Mouse (Mus musculus): ENCODE measurements at regions not wholly inside any gene's neighbourhood (a gene's known extent, or its start where the extent isn't known, plus 50 kb on each side); places are given as distances from the start of the nearest gene placed in this dataset.

DNA sequence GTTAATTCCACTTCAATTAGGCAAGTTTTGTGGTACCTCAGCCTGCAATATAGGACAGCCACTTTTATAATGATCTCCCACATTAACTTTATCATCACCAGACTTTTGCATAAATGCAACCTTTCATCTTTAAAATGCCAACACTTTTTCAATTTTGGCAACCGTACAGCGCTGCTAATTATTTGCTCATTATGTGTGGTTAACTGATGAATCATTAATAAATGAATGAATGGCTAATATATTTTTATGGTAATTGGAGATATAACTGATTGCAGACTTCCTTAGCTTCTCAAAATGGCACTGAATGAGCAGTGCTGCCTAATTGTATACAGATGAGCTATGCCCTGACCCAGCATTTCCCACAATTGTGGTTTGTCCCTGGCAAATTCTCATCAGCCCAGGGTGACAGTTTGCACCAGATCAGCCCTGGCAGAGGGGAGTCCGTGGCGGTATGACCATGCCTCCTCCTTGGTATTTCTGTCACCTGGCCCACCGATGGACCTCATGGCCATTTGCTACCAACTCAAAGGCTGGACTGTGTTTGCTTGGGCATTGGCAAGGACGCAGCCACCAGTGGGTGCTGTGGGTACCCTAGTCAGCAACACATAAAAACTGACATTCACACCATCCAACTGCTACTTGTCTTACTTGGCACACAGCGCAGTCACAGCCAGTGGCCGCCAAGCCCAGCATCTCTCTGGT, 173.7 kb upstream of the Lmo4 start:
- no peak for DNase-seq (ENCODE audit: low read depth)

DNA sequence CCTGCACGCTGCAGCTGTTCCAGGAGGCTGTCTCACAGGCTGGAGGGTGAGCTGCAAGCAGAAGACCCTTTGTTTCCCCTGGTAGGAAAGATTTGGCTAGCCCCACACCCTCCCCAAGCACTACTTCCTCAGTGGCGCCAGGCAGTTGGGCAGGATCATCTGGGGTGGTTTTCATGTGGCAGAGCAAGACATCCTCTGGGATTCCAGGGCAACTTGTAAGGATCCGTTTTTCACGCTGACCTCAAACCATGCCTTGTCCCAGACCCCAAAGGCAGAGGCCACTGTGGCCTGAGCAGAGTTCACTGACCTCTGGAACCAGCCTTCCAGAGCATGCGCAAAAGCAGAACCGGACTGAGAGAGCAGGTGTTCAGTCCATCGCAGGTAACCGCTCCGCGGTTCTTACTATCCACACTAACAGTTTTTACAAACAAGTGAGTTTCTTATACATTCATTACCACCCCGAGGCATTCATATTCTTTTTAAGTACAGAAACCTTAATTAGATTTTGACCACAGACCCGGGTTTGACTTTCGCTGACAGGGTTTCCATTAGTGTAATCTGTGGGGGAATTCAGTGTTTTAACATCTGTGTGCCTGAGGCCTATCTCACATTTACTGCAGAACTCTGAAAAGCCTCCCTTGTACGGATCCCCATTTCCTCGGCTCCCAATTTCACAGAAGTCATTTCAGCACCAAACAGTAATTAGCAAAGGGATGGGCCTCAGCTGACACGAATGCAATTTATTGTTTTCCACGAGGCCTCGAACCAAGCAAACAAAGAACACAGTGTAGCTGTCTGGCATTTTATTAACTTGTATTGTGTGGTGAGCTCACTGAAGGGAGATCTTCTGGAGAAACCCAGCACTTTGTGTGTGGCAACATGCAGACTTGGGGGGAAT, 172.9 kb upstream of the Lmo4 start:
- no peak for DNase-seq (ENCODE audit: low read depth)

DNA sequence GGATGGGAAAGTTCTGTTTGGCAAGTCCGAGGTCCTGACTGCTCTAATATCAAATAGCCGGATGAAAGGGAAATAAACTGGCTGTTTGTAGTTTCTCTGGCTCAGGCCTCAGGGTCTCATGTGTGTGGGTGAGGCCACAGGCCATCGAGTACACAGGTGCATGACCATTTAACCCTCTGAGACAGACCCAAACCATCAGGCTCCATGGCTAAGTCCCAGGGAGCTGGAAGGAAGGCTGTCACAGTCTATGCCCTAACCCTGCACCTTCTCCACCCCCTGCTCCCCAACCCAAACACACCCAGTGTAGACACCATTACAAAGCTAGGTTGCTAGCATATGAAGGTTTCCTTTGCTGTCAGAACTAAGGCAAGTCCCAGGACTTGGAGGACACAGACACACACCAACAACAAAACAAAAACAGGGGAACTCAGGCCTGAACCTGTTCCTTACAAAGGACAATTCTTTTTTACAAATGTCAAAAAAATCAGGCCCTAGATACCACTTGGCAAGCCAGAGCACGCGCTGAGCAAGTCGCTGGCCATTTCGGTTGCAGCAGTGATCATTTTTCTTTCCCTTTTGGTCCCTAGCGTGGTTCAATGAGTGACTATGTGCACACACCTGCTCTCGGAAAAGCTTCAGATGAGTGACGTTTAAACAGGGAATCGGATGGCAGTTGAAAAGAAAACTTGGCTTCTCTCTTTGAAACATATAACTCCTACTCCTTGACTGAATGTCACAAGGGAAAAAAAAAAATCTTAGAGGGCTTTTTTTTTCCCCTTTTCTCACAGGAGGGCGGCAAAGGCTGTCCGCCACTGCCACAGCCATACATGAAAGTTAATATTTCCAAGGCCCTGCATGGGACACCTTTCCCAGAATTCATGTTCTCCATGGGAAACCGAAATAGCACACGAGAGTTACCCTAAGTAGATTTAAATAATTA, 171.7 kb upstream of the Lmo4 start:
- DNase-seq (ENCODE audit: low read depth): no peak

DNA sequence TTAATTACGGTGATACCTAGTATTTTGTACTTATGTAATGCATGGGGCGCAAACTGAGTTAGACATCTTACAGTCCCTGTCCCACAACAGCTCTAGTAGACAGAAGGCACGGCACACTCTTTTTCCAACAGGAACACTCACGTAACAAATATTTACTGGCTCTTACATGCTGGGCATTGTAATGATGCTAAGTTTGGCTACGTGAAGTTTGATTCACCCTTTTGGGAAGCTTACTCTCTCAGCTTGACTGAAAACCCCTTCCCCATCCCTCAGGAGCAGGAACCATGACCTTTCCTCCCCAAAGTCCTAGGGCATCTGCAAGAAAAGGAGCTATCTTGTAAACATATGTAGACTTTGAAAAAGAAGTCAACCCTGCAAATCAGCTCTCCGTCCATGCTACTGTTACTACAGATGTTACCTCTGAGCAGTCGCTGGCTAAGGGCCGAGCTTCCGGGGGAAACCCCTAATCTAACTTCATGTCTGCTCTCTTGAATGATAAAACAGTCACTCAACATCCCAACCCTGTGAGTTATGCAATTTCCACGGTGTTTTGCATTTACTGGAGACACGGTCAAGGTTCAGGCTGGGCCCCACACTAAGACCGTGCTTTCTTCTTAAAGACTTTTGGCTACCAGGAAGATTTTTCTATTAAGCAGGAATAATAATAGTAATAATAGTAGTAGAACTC, 170.8 kb upstream of the Lmo4 start:
- DNase-seq (ENCODE audit: low read depth): no peak

DNA sequence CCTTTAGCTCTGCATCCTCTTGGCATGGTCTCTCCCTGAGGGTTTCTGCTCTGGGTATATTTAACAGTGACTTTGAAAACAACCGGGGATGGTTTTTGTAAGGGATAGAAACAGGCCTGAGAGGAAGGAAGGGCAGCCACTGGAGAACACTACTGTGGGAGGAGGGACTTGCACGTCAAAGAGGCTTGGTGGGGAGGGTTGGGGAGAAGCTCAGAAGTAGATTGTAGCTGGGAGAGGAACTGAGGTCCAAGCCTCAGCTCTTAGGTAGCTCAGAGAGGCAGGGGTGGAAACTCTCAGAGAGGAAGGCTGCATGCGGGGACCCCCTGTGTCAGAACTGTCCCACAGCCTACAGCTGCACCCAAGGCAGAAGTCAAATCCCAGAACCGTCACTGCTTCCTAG, 163.3 kb upstream of the Lmo4 start:
- no peak for DNase-seq (ENCODE audit: low read depth)

DNA sequence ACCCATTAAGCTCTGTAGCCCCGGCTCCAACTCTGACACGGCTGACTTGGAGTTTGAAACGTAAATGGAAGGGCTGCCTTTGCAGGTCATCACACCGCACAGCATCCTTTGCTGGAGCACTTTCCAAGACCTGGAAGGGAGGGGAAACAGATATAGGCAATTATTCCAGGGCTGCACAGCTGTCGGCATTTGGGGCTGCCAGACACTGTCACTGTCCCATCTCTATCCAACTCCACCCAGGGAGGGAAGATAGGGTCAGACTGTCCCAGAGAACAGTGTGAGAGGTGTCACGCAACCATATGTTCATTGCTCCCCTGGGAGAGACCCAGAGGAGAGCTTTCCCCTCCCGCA, 162.7 kb upstream of the Lmo4 start:
- no peak for DNase-seq (ENCODE audit: low read depth)

DNA sequence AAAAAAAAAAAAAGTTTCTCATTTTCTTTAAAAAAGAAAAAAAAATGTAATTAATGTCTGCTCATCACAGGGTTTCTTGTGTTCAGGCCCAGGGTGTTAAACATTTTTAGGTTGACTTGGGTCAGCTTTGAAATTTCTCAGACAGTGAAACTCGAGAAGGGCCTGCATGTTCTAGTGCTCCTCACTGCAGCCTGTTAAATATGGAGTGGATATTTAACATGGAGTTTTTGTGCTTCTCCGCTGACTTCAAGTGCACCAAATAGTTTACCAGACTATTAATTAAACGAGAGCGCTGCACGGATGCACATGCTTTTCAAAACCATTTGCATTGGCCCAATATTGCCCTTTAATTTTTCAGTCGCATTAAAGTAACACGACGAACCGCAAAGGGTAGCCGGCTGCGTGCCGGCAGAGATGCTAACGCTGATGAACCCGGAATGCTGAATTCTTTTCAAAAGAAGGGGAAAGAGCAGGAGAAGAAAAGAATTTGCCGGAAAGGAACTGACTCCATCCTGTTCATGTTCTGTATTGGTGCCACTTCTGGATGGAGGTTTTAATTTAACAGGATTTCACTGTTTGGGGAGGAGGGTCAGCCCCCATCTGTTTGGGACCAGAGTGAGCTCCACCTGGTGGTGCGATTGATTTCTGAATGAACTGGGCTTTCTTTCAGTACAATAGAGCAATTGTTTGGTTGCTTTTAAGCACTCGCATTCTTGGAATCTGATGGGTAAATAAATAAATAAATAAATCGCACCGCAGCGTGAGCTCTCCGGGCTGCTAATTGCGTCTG, 162.2 kb upstream of the Lmo4 start:
- no peak for DNase-seq (ENCODE audit: low read depth)

DNA sequence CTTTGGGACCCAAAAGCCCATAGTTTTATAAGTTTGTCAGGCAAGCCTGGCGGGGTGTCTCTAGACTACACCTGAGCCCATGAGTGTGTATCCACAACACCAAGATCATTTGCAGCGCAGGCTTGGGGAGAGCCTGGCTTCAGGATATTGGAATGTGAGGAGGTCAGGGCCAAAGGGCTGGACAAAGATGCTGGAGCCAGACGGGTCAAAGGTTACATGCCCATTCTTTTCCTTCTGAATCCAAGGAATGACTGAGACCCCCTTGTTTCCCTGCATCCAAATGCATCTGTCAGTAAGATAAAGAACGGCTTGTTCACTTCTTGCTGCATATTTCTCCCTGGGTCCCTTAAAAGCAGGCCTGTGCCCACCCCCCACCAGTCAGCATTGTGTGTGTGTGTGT, 160.9 kb upstream of the Lmo4 start:
- DNase-seq (ENCODE audit: low read depth): no peak

DNA sequence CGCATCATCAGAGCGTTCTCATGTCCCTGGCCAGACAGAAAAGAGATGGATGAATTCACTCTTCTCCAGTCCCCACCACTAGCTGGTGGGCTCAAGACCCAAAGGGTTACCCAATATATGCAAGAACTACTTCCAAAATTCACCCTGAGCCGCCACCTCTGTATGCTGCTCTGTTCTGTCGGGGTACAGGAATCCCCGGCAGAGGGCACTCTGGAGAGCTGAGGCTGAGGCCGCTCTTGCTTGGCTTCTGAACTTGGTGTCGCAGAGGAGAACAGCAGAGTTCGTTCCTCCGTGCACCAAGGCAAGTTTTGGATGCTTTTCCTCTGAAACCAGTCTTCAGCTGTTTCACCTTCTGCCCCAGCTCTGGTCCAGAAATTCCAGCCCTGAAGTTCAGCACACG, 157.5 kb upstream of the Lmo4 start:
- DNase-seq (ENCODE audit: low read depth): peak; percentile 46

DNA sequence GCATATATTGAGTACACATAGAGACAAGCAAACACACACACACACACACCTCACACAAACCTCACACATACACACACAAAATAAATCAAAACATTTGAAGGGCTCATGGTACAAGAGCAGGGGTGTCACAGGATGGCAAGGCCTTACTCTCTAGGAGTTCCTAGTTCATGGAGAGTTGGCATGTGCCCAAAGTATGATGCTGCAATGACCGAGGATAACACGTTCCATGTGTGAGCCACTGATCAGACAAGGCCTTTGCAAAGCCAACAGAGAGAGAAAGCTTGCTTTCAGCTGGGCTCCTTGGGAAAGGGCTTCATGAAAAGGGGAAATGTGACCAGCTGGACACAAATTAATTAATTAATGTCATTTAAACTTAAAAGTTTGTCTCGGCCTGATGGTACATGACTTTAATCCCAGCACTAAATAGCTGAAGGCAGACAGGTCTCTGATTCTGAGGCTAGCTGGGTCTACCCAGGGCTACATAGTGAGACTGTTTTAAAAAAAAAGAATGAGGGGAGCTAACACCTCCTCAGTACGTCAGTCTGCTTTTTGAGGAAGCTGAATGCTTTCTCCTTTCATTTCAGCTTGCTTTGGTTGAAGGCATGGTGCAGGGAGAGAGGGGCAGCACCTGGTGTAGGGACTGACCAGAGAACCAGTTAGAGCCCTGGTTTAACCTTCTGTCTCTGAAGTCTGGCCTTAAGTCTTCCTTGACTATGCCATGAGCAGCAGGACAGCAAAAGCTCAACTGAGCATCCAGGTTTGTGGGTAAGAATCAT, 156.4 kb upstream of the Lmo4 start:
- no peak for DNase-seq (ENCODE audit: low read depth)

DNA sequence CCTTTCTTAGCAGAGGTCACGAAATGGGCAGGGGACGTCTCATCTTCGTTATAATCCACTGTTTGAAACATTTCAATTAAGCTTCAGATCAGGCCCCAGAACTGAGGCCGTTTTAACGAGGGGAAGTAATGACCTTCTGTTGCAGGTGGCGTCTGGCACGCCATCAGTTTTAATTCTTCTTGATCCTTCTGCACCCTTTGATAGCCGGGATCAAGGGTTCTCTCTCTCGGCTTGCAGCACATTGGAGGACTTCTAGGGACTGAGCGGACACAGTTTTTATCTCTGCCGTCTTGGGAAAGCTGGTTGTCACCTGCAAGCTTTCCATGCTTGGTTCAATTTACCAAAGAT, 151.9 kb upstream of the Lmo4 start:
- no peak for DNase-seq (ENCODE audit: low read depth)

DNA sequence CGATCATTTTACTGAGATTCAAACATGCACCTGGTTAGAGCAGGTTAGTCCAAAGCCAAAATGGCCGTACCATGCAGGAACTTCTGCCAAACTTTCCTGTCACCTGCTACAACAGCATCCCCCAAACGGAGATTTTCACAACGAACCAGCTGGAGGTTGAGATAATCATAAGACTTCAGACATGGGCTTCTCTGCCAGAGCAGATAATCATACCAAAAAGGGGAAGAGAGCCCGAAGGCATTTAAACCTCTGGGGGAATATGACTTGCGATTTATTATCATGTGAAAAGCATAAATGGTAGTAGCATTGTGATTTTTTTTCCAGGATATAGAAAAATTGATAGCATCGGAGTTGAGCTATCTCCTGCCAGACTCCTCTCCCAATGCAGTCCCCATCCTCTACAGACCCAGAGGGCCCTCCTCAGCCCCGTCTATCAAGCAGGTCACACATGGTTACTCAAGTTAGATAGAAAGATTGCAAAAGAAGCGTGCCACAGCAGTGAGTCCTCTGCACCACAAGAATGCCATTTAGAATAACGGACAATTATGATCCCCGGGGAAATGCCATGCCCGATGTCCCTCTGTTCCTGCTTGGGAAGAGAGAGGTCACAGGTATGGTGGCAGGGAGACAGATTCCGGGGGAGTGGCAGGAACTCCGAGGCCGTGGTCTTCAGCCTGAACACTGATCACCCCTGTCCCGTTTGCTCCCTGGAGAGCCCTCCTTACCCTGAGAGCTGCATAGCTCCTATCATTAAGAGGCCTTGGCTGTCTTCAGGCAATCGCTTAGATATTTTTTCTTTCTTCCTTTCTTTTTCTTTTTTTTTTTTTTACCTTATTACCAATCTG, 151.3 kb upstream of the Lmo4 start:
- no peak for DNase-seq (ENCODE audit: low read depth)

DNA sequence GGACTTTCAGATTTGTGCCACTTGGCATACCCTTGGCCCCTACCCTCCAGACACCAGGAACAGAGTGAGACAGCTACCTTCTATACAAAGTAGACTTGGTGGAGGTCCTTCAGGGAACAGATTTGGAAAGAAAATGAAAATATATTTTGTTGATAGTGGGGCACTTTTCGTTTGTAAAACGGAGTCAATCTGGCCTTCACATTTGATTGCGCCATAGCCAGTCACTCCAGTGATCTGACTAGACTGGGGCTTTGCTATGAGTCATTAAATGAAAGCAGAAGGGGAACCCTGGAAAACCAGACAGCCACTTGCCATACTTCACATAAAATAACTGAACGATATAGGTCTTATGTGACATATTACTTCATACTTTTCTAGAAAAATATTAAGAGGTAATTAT, 147.5 kb upstream of the Lmo4 start:
- DNase-seq (ENCODE audit: low read depth): no peak

DNA sequence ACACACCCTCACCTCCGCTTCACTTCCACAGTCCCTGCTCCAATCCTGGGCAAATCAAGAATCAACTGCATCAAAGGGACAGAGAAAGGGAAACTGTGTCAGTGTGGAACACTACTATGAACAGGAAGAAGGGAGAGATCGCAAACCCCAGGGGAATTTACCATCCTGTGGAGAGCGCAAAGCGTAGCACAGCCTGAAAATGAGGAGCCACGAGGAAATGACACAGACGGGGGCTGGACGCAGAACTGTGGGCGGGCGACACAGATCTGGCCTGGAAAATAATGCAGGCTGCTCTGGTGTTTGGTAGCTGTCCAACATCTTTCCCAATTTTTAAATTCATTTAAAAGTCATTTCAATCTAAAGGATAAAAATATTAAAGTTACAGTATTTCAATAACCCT, 143.4 kb upstream of the Lmo4 start:
- no peak for DNase-seq (ENCODE audit: low read depth)

DNA sequence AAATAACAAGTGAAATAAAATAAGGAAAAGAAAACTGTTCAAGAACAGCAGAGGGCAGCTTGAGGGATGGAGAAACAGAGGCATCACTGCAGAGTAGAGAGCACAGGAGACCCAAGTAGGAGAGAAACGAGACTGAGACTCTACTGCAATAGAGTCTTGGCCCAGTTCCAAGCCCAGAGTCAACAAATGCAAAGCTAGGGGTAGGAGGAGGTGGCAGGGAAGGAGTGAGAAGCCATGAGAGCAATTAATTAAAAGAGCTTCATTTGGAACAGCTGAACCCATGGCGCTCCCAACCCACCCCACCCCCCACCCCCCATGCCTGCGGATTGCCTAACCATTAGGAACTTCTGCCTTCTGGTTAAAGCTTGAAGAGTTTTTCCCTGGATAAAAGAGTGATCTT, 130.2 kb upstream of the Lmo4 start:
- no peak for DNase-seq (ENCODE audit: low read depth)

DNA sequence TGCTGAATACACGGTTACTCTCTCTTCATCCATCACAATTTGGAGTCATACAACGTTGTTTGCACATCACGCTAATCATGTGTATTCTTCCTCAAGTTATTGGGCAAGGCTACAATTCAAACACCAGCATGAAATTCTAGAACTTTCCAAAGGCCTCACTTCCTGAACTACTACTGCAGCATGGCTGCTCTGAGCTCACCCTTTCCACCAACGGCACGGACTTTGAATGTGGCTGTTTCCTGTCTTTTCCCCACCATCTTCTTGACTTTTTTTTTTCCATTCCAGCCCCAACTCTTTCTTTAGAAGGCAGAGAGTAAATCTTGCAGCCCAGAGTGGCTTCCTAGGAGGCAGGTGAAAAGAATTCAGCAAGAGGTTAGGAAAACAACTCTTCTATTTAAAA, 129.2 kb upstream of the Lmo4 start:
- no peak for DNase-seq (ENCODE audit: low read depth)

DNA sequence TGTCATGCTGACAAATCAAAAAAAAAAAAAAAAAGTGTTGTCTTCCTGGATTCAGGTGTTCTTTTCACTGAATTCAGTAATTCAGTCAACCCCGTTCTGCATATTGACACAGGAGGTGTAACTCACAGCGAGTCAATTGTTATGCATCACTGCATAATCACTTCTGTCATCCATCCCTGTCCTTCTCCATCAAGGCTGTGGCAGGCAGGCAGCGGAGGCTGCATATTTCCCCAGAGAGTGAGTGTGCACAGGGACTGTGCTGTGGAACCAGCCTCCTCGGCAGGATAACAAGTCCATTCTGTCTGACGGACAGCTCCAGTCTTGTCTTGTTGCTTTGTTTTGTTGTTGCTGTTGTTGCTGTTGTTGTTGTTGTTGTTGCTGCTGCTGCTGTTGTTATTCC, 127.3 kb upstream of the Lmo4 start:
- no peak for DNase-seq (ENCODE audit: low read depth)

DNA sequence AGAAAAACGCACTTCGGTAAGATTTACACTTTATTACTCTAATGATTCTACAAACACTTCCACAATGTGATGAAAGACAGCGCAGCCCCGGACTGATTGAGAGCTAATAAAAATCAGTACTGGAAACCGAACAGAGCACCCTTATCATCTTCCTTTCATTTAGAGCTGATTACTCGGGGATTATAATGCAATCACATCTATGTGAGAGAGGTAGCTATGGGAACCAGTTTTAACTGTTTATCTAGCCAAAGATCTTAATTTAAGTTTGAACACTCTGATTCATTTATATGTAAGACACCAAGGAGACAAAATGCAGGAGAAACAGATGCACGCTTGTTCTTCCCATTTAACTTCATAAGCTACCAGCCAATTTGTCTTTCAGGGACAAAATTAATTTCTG, 124.1 kb upstream of the Lmo4 start:
- no peak for DNase-seq (ENCODE audit: low read depth)

DNA sequence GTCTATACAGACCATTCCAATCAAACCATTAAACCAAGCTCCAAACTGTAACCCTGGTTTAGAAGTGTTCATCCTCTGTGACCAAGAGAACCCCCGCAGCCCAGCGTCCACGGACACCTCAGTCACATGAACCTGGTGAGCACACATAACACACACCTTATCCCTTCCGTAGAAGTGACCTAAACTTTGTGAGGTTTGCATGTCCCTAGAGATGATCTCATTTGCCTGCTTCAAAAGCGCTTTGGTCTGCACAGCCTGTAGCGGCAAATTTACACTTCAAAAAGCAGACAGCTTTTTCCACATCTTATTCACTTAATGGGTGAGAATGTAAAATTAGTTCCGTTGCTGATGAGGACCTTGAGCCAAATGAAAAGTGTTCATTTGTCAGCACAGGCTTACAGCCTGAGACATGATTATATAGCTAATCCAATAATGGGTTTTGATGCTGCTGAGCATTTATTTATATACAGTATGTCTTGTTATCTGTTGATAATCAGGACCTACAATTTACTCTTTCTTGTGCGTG, 122.3 kb upstream of the Lmo4 start:
- no peak for DNase-seq (ENCODE audit: low read depth)
